Mouse (Mus musculus): Measurements from ENCODE around the gene Krr1. TPM values are rescaled to one million over a fixed set of nuclear protein-coding genes. Genes with fewer than 3 reads are reported as not detected.

Gene Krr1
- polyA plus RNA-seq, 1 experiment: 24.0 TPM

- H3K27ac ChIP-seq (ENCODE audit: control insufficient read depth, insufficient read depth, low read depth, low read length, poor library complexity): peak overlapping the region; percentile 59; the same call in 1 of the 2 replicates
- H3K4me3 ChIP-seq (replicated peaks; ENCODE audit: control insufficient read depth, low read depth, low read length): peak overlapping the region; percentile 81
- TF ChIP-seq CTCF (IDR thresholded peaks at IDR 0.05; ENCODE audit: control insufficient read depth, insufficient read depth, low read length): no peak
- peaks cover 2% of the 10 kb centered on the region for H3K4me1 ChIP-seq (ENCODE audit: control insufficient read depth, insufficient read depth, low read length)
- WGBS: 4% methylated on average over 11 of the region's 11 CpGs
Observed at GRCm38 (mm10) chr10:111995803-111996548, 23.5 kb downstream of the Krr1 start.

- Histone ChIP-seq H3K4me1 (ENCODE audit: control insufficient read depth, insufficient read depth, low read length) (peaks cover 3% of the 10 kb centered on the region), H3K4me3 (replicated peaks; ENCODE audit: control insufficient read depth, low read depth, low read length) (peak overlapping the region; percentile 70), H3K27ac (ENCODE audit: control insufficient read depth, insufficient read depth, low read depth, low read length, poor library complexity) (peak overlapping the region; percentile 94; the same call in 1 of the 2 replicates)
- TF ChIP-seq CTCF (IDR thresholded peaks at IDR 0.05; ENCODE audit: control insufficient read depth, insufficient read depth, low read length) (no peak), POLR2A (IDR thresholded peaks at IDR 0.05; ENCODE audit: borderline replicate concordance, control insufficient read depth, low read depth, low read length) (no peak)
- 0% methylated on average over 7 of the region's 7 CpGs for WGBS
Observed at GRCm38 (mm10) chr10:111996549-111996904, 24.1 kb downstream of the Krr1 start.

- H3K4me1 ChIP-seq (ENCODE audit: control insufficient read depth, insufficient read depth, low read length): peaks cover 3% of the 10 kb centered on the region
- H3K4me3 ChIP-seq (replicated peaks; ENCODE audit: control insufficient read depth, low read depth, low read length): peak overlapping the region; percentile 70
- TF ChIP-seq POLR2A (IDR thresholded peaks at IDR 0.05; ENCODE audit: borderline replicate concordance, control insufficient read depth, low read depth, low read length) (no peak), CTCF (IDR thresholded peaks at IDR 0.05; ENCODE audit: control insufficient read depth, insufficient read depth, low read length) (no peak)
- WGBS: 3% methylated on average over 8 of the region's 8 CpGs
- H3K27ac ChIP-seq (ENCODE audit: control insufficient read depth, insufficient read depth, low read depth, low read length, poor library complexity): peak overlapping the region; percentile 94
Observed at GRCm38 (mm10) chr10:111996911-111997347, 24.5 kb downstream of the Krr1 start.

GRCm38 (mm10) chr10:111997671-111998070 is 25.2 kb downstream of the Krr1 start:
- Histone ChIP-seq H3K4me1 (ENCODE audit: control insufficient read depth, insufficient read depth, low read length) (peaks cover 3% of the 10 kb centered on the region), H3K27ac (ENCODE audit: control insufficient read depth, insufficient read depth, low read depth, low read length, poor library complexity) (no peak overlapping the region; the same call in 1 of the 2 replicates), H3K4me3 (replicated peaks; ENCODE audit: control insufficient read depth, low read depth, low read length) (no peak overlapping the region)
- TF ChIP-seq CTCF (IDR thresholded peaks at IDR 0.05; ENCODE audit: control insufficient read depth, insufficient read depth, low read length) (no peak), POLR2A (IDR thresholded peaks at IDR 0.05; ENCODE audit: borderline replicate concordance, control insufficient read depth, low read depth, low read length) (no peak)

- H3K27ac ChIP-seq (ENCODE audit: control insufficient read depth, insufficient read depth, low read depth, low read length, poor library complexity): no peak overlapping the region
- H3K4me3 ChIP-seq (replicated peaks; ENCODE audit: control insufficient read depth, low read depth, low read length): no peak overlapping the region
- WGBS: 47% methylated on average over 3 of the region's 3 CpGs
- no peak for TF ChIP-seq CTCF (IDR thresholded peaks at IDR 0.05; ENCODE audit: control insufficient read depth, insufficient read depth, low read length)
- no peak for TF ChIP-seq POLR2A (IDR thresholded peaks at IDR 0.05; ENCODE audit: borderline replicate concordance, control insufficient read depth, low read depth, low read length)
- peaks cover 5% of the 10 kb centered on the region for H3K4me1 ChIP-seq (ENCODE audit: control insufficient read depth, insufficient read depth, low read length)
Observed at GRCm38 (mm10) chr10:111999765-112000164, 27.3 kb downstream of the Krr1 start.

GRCm38 (mm10) chr10:112000568-112000967 is 28.1 kb downstream of the Krr1 start:
- H3K4me1 ChIP-seq (ENCODE audit: control insufficient read depth, insufficient read depth, low read length): peaks cover 5% of the 10 kb centered on the region
- TF ChIP-seq POLR2A (IDR thresholded peaks at IDR 0.05; ENCODE audit: borderline replicate concordance, control insufficient read depth, low read depth, low read length) (no peak), CTCF (IDR thresholded peaks at IDR 0.05; ENCODE audit: control insufficient read depth, insufficient read depth, low read length) (no peak)
- H3K4me3 ChIP-seq (replicated peaks; ENCODE audit: control insufficient read depth, low read depth, low read length): peak overlapping the region; percentile 29
- H3K27ac ChIP-seq (ENCODE audit: control insufficient read depth, insufficient read depth, low read depth, low read length, poor library complexity): peak overlapping the region; percentile 59
- WGBS: 3% methylated on average over 5 of the region's 5 CpGs

GRCm38 (mm10) chr10:112001350-112001749 is 28.9 kb downstream of the Krr1 start:
- Histone ChIP-seq H3K27ac (ENCODE audit: control insufficient read depth, insufficient read depth, low read depth, low read length, poor library complexity) (peak overlapping the region; percentile 92; the same call in 1 of the 2 replicates), H3K4me3 (replicated peaks; ENCODE audit: control insufficient read depth, low read depth, low read length) (peak overlapping the region; percentile 44)
- no peak for TF ChIP-seq CTCF (IDR thresholded peaks at IDR 0.05; ENCODE audit: control insufficient read depth, insufficient read depth, low read length)
- no peak for TF ChIP-seq POLR2A (IDR thresholded peaks at IDR 0.05; ENCODE audit: borderline replicate concordance, control insufficient read depth, low read depth, low read length)

GRCm38 (mm10) chr10:112001756-112002520 is 29.5 kb downstream of the Krr1 start:
- Histone ChIP-seq H3K4me3 (replicated peaks; ENCODE audit: control insufficient read depth, low read depth, low read length) (peak overlapping the region; percentile 71), H3K27ac (ENCODE audit: control insufficient read depth, insufficient read depth, low read depth, low read length, poor library complexity) (peak overlapping the region; percentile 92), H3K4me1 (ENCODE audit: control insufficient read depth, insufficient read depth, low read length) (peaks cover 5% of the 10 kb centered on the region)
- TF ChIP-seq CTCF (IDR thresholded peaks at IDR 0.05; ENCODE audit: control insufficient read depth, insufficient read depth, low read length): no peak
- TF ChIP-seq POLR2A (IDR thresholded peaks at IDR 0.05; ENCODE audit: borderline replicate concordance, control insufficient read depth, low read depth, low read length): no peak
- 6% methylated on average over 9 of the region's 9 CpGs for WGBS

More at GRCm38 (mm10) chr10:112001350-112001749, 28.9 kb downstream of the Krr1 start:
- peaks cover 5% of the 10 kb centered on the region for H3K4me1 ChIP-seq (ENCODE audit: control insufficient read depth, insufficient read depth, low read length)
- 42% methylated on average over 2 of the region's 2 CpGs for WGBS

All from bone marrow, adult 2 months (tissue).